Mouse (Mus musculus): ENCODE measurements around the gene Ctsd.

Gene Ctsd

DNA sequence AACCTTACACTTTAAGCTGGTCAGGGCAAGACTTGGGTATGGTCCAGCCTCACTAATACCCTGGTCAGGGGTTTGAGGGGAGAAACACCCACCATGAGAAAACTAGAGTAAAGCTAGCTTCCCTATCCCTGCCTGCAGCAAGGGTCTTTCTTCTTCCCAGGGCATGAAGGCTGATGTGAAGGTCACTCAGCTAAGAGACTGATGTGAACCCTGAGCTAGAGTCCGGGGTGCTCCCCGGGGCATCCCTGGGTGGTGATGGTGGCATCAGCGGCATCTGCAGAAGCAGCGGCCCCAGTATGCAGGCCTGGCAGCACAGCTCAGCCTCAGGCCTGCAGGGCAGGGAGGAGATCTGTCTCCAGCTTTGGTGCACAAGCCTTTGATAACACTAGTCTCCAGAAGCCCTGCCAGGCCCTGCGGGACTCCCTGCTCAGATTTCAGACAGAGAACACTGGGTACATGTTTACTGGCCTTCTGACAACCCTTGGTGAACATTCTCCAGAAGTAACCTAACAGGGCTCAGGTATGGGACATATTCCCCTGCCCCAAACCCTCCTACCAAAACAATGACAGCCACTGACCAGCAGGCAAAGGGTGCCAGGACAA is 13.3 kb downstream of the Ctsd start:
- DNase-seq (ENCODE audit: low spot score in 2 of 2) = peak in 1 of 2 experiments; percentile 56

DNA sequence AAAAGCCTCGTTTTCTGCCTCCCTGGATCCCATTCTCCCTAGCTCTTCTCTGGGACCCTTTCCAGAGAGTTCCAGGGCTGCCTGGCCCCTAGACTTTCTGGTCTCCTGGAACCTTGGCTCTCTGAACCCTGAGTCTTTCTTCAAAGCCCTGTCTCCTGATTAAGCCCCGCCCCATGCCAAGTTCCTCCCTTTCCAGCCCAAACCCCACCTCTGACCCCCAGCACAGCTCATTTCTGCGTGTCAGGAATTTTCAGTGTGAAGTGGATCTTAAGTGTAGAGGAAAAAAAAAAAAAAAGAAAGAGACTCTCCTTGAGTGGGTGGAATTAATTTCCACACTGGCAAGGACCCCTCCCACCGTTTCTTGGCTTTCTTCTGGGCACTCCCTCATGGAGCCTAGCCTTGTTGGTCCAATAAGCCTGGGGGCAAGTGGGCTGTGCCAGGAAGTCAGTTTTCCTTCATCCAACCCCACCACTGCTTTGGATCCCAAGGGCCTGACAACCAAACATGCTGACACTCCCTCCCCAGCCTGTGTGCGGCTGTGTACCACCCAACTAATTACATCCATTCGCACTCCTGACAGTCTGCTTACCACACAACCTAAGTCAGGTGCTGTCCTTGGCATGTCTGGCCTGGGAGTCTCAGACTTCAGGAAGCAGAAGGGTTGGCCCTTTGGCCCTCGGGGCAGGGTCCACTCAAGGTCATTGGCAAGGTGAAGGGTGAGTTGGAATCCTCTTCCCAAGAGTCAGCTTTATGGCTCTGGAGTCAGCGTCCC is 14.0 kb downstream of the Ctsd start, which contains the start of gene Ifitm10:
TSS of gene Ifitm10 (minus strand) at position 113 of the 772 bp plus-strand sequence.
- no peak for DNase-seq (ENCODE audit: low spot score in 2 of 2)

DNA sequence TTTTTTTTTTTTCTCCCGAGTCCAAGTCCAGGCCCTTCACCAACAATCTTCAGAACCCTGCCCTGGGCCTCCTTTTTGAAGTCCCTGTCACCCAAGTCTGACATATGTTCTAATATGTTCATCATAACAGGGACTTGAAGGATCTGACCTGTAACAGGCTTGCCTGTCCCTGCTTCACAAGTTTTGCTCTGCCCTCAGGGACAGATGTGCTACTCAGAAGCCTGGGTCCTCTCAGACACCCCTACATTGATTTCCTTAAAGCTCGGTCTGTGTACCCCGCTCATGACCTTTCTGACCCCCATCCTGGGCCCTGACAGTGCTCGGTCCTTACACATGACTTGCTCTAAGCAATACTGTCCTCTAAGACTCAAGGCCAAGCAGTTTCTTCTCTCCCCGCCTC is 14.8 kb downstream of the Ctsd start:
- no peak for DNase-seq (ENCODE audit: low spot score in 2 of 2)

DNA sequence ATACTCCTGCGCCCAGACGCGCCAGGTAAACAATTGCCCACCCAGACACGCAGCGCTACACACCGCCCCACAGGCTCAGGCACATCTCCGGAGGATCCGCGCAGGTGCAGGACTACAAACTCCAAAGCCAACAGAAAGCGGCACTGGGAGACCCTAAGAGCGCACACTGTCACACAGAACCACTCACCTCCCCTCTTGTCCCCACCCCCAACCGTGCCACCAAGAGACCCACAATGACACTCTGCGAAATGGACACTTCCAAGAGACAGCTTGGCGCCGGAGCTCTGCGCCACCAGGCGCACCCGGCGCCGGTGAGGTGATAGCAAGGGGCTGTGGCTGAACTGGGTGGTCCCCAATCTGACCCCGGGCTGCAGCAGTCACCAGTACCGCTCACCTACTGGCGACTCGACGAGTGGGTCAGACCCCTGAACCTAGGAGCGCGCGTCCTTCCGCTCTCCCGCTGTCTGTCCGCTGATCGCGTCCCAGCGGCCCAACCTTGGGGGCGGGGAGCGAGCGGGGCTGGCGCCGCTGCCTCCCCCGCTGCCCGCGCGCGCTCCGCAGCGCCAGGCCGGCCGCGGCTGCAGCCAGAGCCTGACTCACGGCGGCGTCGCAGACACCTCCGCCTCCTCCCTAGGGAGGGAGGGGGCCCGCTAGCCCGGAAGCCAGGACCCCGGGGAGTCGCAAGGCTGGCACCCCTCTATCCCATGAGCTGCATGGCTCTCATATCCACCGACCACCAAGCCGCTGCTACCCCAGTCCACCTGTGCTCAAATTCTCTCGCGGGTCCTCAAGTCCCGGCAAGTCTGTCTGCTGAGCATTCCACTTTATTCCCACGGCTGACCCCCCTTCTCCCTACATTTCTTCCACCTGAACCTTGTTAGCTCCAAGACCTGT is 15.8 kb downstream of the Ctsd start:
- DNase-seq (ENCODE audit: low spot score in 2 of 2) = no peak

DNA sequence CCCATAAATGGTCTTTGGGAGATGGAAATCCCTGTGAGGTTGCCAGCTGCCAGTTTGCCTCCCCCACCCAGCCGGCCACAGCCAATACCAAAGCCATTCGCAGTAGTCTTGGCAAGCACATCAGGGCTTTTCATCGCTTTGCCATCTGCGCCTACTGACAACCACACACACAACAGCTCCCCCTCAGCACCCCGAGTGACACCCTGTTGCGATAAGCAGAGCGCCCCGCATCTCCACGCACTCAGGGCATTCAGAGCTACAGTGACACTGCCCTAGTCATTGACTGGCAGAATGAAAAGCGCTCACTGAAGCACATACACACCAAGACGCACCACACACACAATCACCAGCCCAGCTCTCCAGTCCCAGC is 16.5 kb downstream of the Ctsd start:
- no peak for DNase-seq (ENCODE audit: low spot score in 2 of 2)

DNA sequence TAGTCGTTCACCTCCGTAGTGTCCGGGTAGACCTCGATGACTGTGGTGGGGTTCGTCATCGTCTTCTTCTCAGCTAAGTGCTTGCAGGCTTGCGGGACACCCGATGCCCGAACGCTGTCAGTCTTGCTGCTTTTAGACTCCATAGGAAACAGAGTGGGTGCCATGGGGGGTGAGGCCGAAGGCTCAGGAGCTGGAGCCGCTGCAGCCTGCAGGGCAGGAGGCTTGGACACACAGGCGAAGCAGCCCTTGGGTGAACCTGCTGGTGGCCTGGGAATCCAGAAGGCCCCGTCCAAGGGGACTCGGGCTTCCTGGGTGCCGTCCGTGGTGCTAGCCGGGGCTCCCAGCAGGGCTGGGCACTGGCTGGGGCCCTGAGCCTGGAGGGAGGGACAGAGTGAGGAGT is 16.9 kb downstream of the Ctsd start:
- no peak for DNase-seq (ENCODE audit: low spot score in 2 of 2)

DNA sequence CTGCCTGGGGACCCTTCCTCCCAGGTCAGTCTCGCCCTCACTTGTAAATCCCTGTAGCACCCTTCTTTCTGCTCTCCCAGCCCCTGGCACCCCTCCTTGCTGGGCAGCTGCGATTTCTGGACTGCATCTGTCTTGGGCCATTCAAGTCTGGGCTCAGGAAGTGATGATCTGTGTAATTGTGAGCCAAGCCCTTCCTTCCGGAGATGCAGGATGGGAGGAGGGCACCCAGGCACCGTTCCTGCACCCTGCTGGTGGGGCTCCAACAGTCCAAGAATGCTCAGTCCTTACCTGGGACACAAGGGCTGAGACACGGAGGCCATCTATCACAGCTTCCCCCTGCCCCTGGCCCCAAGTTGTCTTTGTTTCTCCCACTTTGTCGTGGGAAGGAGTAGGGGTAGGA is 18.0 kb downstream of the Ctsd start:
- DNase-seq (ENCODE audit: low spot score in 2 of 2) = no peak

DNA sequence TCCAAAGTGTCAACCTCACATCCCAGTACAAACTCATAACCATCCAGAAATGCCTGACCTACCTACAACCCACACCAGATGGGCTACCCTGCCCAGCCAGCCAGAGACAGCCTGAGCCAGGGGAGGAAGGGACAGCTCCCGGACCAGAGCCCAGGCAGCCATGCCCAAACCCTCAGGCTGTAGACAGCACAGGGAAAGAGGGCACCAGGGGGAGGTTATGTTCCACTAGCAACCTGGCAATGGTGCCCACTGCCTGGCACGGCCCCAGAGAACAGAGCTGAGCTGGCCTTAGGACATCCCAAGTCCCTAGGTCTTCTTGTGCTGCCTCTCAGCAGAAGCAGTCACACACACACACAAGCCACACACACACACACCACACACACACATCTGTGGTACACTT is 19.0 kb downstream of the Ctsd start:
- DNase-seq (ENCODE audit: low spot score in 2 of 2) = no peak

DNA sequence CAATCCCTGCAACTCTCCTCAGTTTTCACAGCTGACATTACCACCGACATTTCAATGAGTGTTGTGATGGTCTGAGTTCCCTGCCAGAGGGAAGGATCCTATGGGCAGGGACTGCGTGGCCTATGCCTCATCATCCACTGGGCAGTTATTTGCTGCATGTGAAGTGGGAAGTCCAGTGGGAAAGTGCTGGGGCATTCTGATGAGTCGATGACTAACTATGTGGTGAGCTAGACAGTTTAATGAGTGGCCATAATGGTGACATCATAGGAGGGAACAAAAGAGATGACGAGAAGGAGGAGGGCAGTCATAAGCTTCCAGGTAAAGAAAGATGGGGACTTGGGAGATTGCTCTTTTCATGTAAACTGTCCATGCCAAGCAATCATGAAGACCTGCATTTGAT is 24.7 kb downstream of the Ctsd start:
- no peak for DNase-seq (ENCODE audit: low spot score in 2 of 2)

DNA sequence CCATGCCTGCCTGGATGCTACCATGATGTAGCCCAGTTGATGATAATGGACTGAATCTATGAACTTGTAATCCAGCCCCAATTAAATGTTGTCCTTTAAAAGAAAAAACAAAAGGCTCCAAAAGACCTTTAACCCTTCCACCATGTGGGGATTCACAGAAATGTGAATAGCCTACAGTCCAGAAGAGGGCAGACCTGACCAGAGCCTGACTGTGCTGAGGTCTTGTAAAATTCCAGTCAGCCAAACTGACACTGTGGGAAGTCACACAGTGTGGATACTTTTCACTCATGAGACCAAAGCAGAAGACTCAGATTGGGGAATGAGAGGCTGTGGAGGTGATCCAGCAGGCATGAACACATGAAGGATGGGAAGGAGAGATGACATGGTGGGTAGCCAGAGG is 27.1 kb downstream of the Ctsd start:
- DNase-seq (ENCODE audit: low spot score in 2 of 2) = no peak

DNA sequence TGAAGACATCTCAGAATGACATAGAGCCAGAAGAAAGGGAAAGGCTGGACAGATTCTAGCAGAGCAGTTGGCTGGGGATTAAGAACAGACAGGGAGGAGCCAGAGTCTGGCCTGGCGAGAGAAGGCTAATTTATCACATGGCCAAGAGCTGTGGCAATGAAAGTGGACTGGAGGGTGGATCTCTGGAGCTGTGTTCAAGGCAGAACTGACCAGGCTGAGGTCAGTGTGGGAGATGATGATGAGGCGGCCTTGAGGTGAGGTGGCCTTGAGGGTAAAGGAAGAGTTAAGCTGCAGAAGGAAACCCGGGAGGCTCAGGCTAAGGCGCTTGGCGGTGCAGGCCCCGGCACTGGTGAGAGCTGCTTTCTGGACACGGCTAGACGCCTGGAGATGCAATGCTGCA is 28.7 kb downstream of the Ctsd start:
- no peak for DNase-seq (ENCODE audit: low spot score in 2 of 2)

DNA sequence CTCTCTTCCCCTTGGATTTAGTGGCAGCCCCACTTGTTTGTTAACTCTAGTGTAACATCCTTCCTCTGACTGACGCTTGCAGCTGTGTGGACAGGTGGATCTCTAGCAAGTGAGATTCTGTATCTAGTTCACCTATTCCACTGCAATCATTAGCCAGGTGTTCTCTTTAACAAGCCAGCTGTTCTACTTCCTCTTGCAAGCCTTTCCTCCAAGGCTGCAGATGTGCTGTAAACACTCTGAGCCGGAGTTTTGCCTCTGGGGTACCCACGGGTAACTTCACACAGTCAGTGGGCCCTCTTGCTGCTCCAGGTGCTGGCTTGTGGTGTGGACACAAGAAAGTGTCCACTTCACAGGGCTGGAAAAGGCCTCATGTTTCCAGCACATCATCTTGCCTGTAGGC is 30.3 kb downstream of the Ctsd start:
- no peak for DNase-seq (ENCODE audit: low spot score in 2 of 2)

DNA sequence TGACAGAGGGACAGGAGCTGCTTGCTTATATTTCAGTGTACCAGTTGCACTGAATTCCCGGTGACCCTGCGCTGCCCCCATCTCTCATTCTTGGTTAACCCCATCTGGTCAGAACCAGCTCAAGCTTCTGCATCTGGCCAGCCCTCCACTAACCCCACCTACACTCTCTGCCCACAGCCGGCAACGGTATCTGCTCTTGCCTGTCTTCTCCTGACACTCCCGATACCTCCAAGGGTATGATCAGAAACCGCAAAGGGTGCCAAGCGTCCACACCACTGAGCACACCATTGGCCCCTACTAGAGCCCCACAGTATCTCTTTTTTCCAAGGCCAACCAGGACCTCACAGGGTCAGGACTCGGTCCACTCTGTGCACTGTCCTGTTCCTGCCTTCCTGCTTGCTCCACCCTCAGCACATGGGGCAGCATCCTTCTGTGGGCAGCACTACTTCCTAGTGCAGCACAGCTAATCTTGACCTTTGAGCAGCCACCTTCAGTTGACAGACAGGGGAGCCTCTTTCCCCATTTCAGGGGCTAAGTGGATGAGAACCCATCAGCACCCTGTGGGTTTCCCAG is 33.1 kb downstream of the Ctsd start:
- no peak for DNase-seq (ENCODE audit: low spot score in 2 of 2)

DNA sequence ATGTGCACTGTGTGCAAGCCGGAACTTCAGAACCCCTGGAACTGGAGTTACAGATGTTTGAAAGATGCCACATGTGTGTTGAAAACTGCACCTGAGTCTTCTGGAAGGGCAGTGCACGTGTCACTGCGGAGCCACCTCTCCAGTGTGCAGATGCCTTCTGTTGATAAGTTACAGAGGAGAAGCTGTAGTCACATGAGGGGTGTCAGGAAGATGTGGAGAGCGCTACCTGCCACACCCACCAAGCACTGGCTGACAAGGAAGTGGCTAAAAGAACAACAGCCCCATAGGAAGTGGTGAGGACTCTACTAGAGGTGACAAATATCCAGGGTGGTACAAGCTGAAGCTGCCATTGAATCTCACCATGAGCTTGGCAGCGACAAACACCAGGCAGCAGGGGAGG is 34.0 kb downstream of the Ctsd start:
- DNase-seq (ENCODE audit: low spot score in 2 of 2) = no peak

DNA sequence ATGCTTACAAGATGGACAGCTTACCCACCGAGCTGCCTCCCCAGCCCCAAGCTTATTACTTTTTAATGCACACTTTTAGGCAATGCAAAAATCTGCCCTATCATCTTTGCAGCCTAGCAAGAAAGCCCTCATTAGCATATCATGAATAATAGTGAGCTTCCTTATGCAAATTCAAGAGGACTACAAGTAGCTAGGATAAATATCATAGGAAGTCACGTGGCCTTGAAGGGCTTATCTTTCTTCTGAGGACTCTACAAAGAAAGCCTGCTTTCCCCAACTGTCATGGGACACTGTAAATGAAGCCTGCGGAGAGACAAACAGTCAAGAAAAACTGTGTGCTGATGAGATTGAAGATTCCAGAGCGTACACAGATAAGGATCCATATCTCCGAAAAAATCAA is 36.3 kb downstream of the Ctsd start:
- DNase-seq (ENCODE audit: low spot score in 2 of 2) = no peak

DNA sequence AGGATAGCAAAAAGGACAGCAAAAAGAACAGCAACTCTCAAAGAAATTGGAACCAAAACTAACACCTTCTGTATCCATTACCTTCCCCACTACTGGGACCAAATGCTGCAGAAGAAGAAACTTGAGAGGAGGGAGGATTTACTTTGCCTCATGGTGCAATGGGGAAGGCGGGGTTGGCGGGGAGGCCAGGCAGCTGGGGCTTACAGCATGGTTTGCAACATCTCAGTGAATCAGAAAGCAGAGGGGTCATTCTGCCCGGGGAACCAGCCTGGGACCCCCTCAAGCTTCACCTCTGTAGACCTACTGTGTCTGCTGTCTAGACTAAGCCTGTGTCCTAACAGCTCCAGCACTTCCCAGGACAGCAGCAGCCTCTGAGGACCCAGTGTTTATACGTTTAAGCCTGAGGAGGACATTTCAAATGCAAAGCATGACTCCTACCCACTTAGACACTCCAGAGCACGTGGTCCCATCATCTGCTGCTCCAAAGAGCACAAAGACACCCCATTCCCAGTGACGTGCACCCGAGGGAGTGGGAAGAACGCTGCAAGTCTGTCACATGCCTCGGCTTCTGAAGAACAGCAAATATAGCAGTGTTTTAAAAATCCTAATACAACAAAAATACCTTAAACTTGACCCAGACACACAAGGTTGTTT is 38.4 kb downstream of the Ctsd start:
- no peak for DNase-seq (ENCODE audit: low spot score in 2 of 2)

DNA sequence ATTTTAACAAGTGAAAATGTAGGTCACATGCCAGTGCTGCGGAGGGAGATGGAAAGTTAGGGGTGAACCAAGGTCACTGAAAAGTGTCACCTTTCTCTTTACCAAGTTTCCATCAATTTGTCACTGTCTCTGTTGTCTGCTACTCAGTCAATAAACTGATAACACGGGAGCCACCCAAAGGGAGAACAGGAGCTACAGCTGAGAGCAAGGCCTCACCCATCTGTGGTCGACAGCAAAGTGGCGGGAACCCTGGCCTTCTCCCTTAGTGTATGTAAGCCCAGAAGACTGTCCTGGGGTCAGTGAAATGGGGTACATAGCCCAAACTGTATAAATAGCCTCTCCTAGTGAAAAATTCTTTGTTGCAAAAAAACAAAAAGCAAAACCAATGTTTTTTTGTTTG is 40.3 kb downstream of the Ctsd start:
- no peak for DNase-seq (ENCODE audit: low spot score in 2 of 2)

DNA sequence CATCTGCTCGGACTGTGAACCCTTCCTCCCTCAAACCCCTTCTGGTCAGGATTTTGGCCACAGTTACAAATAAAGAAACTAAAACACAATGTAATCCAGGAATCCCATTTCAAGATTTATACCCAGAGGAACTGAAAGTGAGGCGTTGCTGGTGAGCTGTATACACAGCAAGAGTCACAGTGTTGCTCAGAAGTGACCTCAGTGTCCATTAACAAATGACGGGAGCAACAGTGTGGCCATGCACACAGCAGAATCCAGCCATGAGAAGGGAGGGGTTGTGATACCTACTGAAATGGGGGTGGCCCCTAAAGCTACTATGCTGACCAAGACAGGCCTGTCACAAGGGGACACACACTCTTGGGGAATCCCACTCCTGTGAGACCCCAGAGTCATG is 45.6 kb downstream of the Ctsd start:
- DNase-seq (ENCODE audit: low spot score in 2 of 2) = no peak

DNA sequence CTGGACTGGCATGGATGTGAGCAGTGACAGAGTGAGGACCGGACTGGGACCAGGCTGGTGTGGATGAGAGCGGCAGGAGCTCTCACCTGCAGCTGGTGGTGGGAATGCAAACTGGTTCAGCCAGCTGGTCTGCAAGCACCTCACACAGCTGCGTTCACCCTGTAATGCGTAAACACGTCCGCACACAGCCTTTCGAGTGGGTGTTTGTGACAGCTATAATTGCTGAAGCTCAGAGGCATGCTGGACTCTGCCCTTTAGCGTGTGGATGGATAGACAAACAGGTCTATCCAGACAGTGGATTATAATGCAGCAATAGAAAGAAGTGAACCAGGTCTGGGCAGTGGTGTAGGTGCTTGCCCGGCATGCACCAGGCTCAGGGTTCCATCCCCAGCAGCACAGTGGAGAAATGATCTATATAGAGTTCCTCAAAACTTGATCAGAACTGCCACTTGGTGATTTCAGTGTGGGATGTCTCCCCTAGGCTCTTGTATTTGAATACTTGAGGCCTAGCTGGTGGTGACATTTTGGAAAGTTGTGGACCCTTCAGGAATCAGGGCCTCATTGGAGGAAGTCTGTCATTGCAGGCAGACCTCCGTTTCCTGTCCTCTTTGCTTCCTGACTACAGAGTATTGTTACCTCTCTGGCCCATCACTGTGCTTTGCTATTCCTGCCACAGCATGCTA is 46.1 kb downstream of the Ctsd start:
- no peak for DNase-seq (ENCODE audit: low spot score in 2 of 2)

DNA sequence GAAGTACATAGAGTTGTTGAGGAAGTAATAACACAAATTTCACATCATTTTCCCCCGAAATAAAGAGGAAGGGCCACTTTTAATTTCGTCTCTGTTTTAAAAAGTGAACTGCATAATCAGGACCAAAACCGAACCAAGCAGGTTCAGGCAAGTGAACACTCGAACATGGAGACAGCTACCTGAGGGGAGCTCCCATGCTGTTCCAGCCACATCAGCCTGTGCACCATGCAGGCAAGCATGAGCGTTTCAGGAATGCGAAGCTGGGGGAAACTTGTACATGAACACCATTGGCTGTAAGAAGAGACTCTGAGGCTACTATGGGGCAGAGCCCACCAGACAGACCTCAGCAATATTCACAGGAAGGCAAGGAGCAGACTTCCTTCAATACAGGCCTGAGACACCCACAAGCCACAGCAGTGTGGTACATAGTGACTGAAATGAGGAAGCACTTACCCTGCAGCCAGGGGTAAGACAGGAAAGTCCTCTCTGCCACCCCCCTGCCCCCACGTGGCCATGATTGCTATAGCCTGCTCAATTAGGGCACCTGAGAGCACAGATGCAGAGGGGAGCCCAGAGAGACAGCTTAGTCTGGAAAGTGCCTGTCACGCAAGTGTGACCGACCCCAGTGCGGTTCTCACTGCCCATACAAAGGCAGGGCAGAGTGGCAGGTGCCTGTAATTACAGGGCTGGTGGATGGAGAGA is 47.4 kb downstream of the Ctsd start:
- DNase-seq (ENCODE audit: low spot score in 2 of 2) = no peak

DNA sequence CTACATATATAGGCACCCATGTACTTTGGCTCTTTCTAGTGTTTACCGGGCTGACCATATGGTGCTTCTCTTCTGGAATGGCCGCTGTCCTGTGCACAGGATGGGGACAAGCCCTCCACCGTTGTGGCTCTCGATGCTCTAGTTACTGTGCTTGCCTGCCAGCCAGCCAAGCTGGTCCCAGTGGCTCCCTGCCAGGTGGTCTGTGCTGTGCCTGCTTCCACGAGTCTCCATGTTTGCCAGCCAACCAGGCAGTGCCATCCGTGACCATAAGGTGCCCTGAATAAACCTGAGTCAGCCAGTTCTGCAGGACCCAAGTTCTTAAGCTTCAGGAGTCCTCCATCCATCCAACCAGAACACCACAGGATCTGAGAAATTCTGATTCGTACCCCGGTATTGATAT is 52.7 kb downstream of the Ctsd start:
- DNase-seq (ENCODE audit: low spot score in 2 of 2) = no peak

Data from heart, adult 9 months (tissue).